Mouse (Mus musculus) liver, adult 2 months (tissue): ENCODE measurements around the gene Cbx5.

Experiments
- CTCF ChIP-seq: fragments of 200-500 bp; IDR thresholded peaks from 2 replicates; pipeline ENCODE4 v1.5.1; 2011; ENCODE audit warnings: low read depth, low read length, control low read depth
- POLR2A ChIP-seq: fragments of 200-500 bp; IDR thresholded peaks from 2 replicates; pipeline ENCODE4 v1.6.1; 2011; ENCODE audit warnings: low read length, control low read depth; ENCODE audit not compliant: insufficient read depth; ENCODE audit errors: extremely low read depth

DNA sequence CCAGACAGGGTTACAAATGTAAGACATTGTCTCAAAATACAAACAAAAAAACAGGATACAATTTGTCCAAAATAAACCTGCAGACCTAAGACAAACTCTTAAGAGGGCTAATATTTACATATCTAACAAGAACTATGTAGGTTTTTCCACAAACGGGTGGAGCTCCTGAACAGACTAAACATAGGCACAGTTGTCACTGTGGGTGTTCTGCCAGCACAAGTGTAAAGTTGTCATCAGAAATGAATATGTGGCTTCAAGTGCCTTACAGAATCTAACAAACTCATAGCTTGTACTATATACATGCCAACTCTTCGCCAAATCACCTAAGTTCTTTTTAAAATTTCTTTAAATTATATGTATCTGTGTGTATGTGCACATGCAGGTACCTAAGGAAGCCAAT is 6.5 kb downstream of the Cbx5 start:
- no peak for TF ChIP-seq POLR2A
- no peak for TF ChIP-seq CTCF
